Mouse (Mus musculus) MEL (cell line): ENCODE data around the gene Mkln1. TPM values are rescaled to one million over a fixed set of nuclear protein-coding genes. Genes with fewer than 3 reads are reported as not detected.

Experiments
- DNase-seq: peaks from one replicate; pipeline ENCODE4 v3.0.0; 2011; ENCODE audit warnings: low read depth, low spot score
- H3K27ac ChIP-seq: 2 replicates; pipeline ENCODE4 v1.5.1; 2012; ENCODE audit warnings: low read depth, mild to moderate bottlenecking, control low read depth, low read length, moderate library complexity; ENCODE audit not compliant: control insufficient read depth
- H3K27me3 ChIP-seq, 2 experiments: fragments of 150-350 bp in 1 of 2; sonication (generic) in 1 of 2; 2 replicates each; pipeline ENCODE4 v1.6.1; 2012; ENCODE audit warnings: low read length in 2 of 2, mild to moderate bottlenecking in 2 of 2, improper control_type of control experiment in 1 of 2, moderate library complexity in 1 of 2; ENCODE audit not compliant: insufficient read depth in 2 of 2, control insufficient read depth in 1 of 2
- H3K36me3 ChIP-seq, 2 experiments: 2 replicates each; pipeline ENCODE4 v1.6.1; 2012 to 2014; ENCODE audit warnings: low read length in 2 of 2, improper control_type of control experiment in 1 of 2, inconsistent platforms in 1 of 2, mild to moderate bottlenecking in 1 of 2; ENCODE audit not compliant: insufficient read depth in 2 of 2, control insufficient read depth in 1 of 2
- H3K4me1 ChIP-seq, 2 experiments: fragments of 150-350 bp in 1 of 2; sonication (generic) in 1 of 2; 2 replicates each; pipeline ENCODE4 v1.6.1; 2012; ENCODE audit warnings: low read length in 2 of 2, improper control_type of control experiment in 1 of 2, mild to moderate bottlenecking in 1 of 2; ENCODE audit not compliant: insufficient read depth in 2 of 2, control insufficient read depth in 1 of 2
- H3K4me3 ChIP-seq, 2 experiments: fragments of 150-350 bp in 1 of 2; sonication (generic) in 1 of 2; 2 replicates each; pipeline ENCODE4 v1.5.1; 2012; ENCODE audit warnings: low read depth in 2 of 2, low read length in 2 of 2, mild to moderate bottlenecking in 2 of 2, moderate library complexity in 2 of 2, control low read depth in 1 of 2, improper control_type of control experiment in 1 of 2; ENCODE audit not compliant: control insufficient read depth in 1 of 2, insufficient read depth in 1 of 2
- H3K79me2 ChIP-seq: 2 replicates; pipeline ENCODE4 v1.6.1; 2012; ENCODE audit warnings: mild to moderate bottlenecking, low read length, moderate library complexity; ENCODE audit not compliant: control insufficient read depth, poor library complexity, insufficient read depth
- H3K9ac ChIP-seq: 2 replicates; pipeline ENCODE4 v1.6.1; 2012; ENCODE audit warnings: low read depth, mild to moderate bottlenecking, control low read depth, low read length, moderate library complexity; ENCODE audit not compliant: control insufficient read depth, poor library complexity, severe bottlenecking
- H3K9me3 ChIP-seq: fragments of 150-350 bp; sonication (generic); replicated peaks from 2 replicates; pipeline ENCODE4 v1.6.1; 2012; ENCODE audit warnings: mild to moderate bottlenecking, low read length, improper control_type of control experiment, moderate library complexity; ENCODE audit not compliant: insufficient read depth
- BHLHE40 ChIP-seq: IDR thresholded peaks from 2 replicates; pipeline ENCODE4 v1.6.1; 2012; ENCODE audit warnings: low read depth, mild to moderate bottlenecking, inconsistent platforms, low read length, improper control_type of control experiment, borderline replicate concordance
- CHD2 ChIP-seq: IDR thresholded peaks from 2 replicates; pipeline ENCODE4 v1.6.1; 2011; ENCODE audit warnings: low read length, improper control_type of control experiment
- CTCF ChIP-seq, 3 experiments: IDR thresholded peaks in 2 of 3; conservative IDR thresholded peaks in 1 of 3; 2 replicates each; pipeline ENCODE4 v1.5.1; 2011 to 2012; ENCODE audit warnings: low read length in 3 of 3, low read depth in 2 of 3, mild to moderate bottlenecking in 2 of 3, improper control_type of control experiment in 1 of 3, inconsistent platforms in 1 of 3, mixed read lengths in 1 of 3, moderate library complexity in 1 of 3; ENCODE audit not compliant: control insufficient read depth in 1 of 3, insufficient read depth in 1 of 3, poor library complexity in 1 of 3, severe bottlenecking in 1 of 3
- E2F4 ChIP-seq: IDR thresholded peaks from 2 replicates; pipeline ENCODE4 v1.6.1; 2011; ENCODE audit warnings: low read depth, low read length, improper control_type of control experiment, borderline replicate concordance
- ELF1 ChIP-seq: IDR thresholded peaks from 2 replicates; pipeline ENCODE4 v1.6.1; 2014; ENCODE audit warnings: low read depth, mild to moderate bottlenecking, inconsistent platforms, low read length, improper control_type of control experiment, moderate library complexity
- ETS1 ChIP-seq: IDR thresholded peaks from 2 replicates; pipeline ENCODE4 v1.6.1; 2012; ENCODE audit warnings: low read depth, mild to moderate bottlenecking, inconsistent platforms, low read length, improper control_type of control experiment, moderate library complexity
- GABPA ChIP-seq: IDR thresholded peaks from 2 replicates; pipeline ENCODE4 v1.6.1; 2012; ENCODE audit warnings: low read depth, mild to moderate bottlenecking, inconsistent platforms, low read length, improper control_type of control experiment, moderate library complexity
- KAT2A ChIP-seq: conservative IDR thresholded peaks from 2 replicates; pipeline ENCODE4 v1.6.1; 2012; ENCODE audit warnings: low read depth, low read length, improper control_type of control experiment, inconsistent platforms
- MAFK ChIP-seq: IDR thresholded peaks from 2 replicates; pipeline ENCODE4 v1.6.1; 2011; ENCODE audit warnings: low read depth, mild to moderate bottlenecking, low read length, improper control_type of control experiment, borderline replicate concordance
- MAX ChIP-seq: IDR thresholded peaks from 2 replicates; pipeline ENCODE4 v1.6.1; 2011; ENCODE audit warnings: low read length, improper control_type of control experiment
- MEF2A ChIP-seq: IDR thresholded peaks from 2 replicates; pipeline ENCODE4 v1.6.1; 2014; ENCODE audit warnings: low read depth, mild to moderate bottlenecking, inconsistent platforms, low read length, improper control_type of control experiment; ENCODE audit not compliant: poor library complexity, insufficient replicate concordance, severe bottlenecking; ENCODE audit errors: extremely low read depth
- MXI1 ChIP-seq: IDR thresholded peaks from 2 replicates; pipeline ENCODE4 v1.6.1; 2011; ENCODE audit warnings: mild to moderate bottlenecking, low read depth, low read length, improper control_type of control experiment
- MYB ChIP-seq: IDR thresholded peaks from 2 replicates; pipeline ENCODE4 v1.6.1; 2011; ENCODE audit warnings: mild to moderate bottlenecking, low read depth, low read length, improper control_type of control experiment
- NRF1 ChIP-seq: IDR thresholded peaks from 2 replicates; pipeline ENCODE4 v1.6.1; 2014; ENCODE audit warnings: low read depth, mild to moderate bottlenecking, inconsistent platforms, low read length, improper control_type of control experiment, moderate library complexity; ENCODE audit not compliant: poor library complexity, insufficient read depth, severe bottlenecking
- POLR2A ChIP-seq, 2 experiments: IDR thresholded peaks; 2 replicates each; pipeline ENCODE4 v1.6.1; 2011 to 2012; ENCODE audit warnings: low read length in 2 of 2, mild to moderate bottlenecking in 2 of 2, control low read depth in 1 of 2, improper control_type of control experiment in 1 of 2, low read depth in 1 of 2, moderate library complexity in 1 of 2; ENCODE audit not compliant: control insufficient read depth in 1 of 2, insufficient read depth in 1 of 2, poor library complexity in 1 of 2
- POLR2AphosphoS2 ChIP-seq: IDR thresholded peaks from 2 replicates; pipeline ENCODE4 v1.6.1; 2011; ENCODE audit warnings: low read length, improper control_type of control experiment
- POLR2AphosphoS5 ChIP-seq: IDR thresholded peaks from 2 replicates; pipeline ENCODE4 v1.6.1; 2012; ENCODE audit warnings: low read depth, borderline replicate concordance, mild to moderate bottlenecking, inconsistent platforms, low read length, moderate library complexity, mixed read lengths
- RAD21 ChIP-seq: IDR thresholded peaks from 2 replicates; pipeline ENCODE4 v1.6.1; 2011; ENCODE audit warnings: mild to moderate bottlenecking, low read depth, low read length, improper control_type of control experiment
- RCOR1 ChIP-seq: IDR thresholded peaks from 2 replicates; pipeline ENCODE4 v1.6.1; 2012; ENCODE audit warnings: low read depth, mild to moderate bottlenecking, inconsistent platforms, low read length, improper control_type of control experiment
- TBP ChIP-seq: IDR thresholded peaks from 2 replicates; pipeline ENCODE4 v1.8.0; 2011; ENCODE audit warnings: low read depth, low read length, improper control_type of control experiment
- TCF12 ChIP-seq: IDR thresholded peaks from 2 replicates; pipeline ENCODE4 v1.6.1; 2014; ENCODE audit warnings: low read depth, mild to moderate bottlenecking, inconsistent platforms, low read length, improper control_type of control experiment, moderate library complexity
- ZKSCAN1 ChIP-seq: IDR thresholded peaks from 2 replicates; pipeline ENCODE4 v1.6.1; 2012; ENCODE audit warnings: low read depth, mild to moderate bottlenecking, inconsistent platforms, low read length, improper control_type of control experiment, moderate library complexity
- ZMIZ1 ChIP-seq: IDR thresholded peaks from 2 replicates; pipeline ENCODE4 v1.6.1; 2012; ENCODE audit warnings: low read depth, mild to moderate bottlenecking, inconsistent platforms, low read length, improper control_type of control experiment, moderate library complexity
- ZNF384 ChIP-seq: IDR thresholded peaks from 2 replicates; pipeline ENCODE4 v1.6.1; 2012; ENCODE audit warnings: low read depth, mild to moderate bottlenecking, inconsistent platforms, low read length, improper control_type of control experiment
- polyA plus RNA-seq, 2 experiments: library from polyadenylated mRNA; stranded (reverse) in 1 of 2; unstranded in 1 of 2; fragments of >175 nt in 1 of 2; fragments of >200 nt in 1 of 2; gene quantifications; 2 replicates each; pipeline versions ENCODE4 v1.2.1 to v1.2.4; 2012; ENCODE audit warnings: low replicate concordance in 2 of 2, low read depth in 1 of 2; ENCODE audit not compliant: insufficient read length in 2 of 2, insufficient read depth in 1 of 2, missing spikeins in 1 of 2
- total RNA-seq: library from RNA; depleted of rRNA; stranded (reverse); fragments of 300-350 nt; gene quantifications from 2 replicates; pipeline ENCODE4 v1.2.3, GENCODE M21; 2012

The Mkln1 gene
- total and polyA plus RNA-seq, 3 experiments: 115 to 187 (median 135) TPM

DNA sequence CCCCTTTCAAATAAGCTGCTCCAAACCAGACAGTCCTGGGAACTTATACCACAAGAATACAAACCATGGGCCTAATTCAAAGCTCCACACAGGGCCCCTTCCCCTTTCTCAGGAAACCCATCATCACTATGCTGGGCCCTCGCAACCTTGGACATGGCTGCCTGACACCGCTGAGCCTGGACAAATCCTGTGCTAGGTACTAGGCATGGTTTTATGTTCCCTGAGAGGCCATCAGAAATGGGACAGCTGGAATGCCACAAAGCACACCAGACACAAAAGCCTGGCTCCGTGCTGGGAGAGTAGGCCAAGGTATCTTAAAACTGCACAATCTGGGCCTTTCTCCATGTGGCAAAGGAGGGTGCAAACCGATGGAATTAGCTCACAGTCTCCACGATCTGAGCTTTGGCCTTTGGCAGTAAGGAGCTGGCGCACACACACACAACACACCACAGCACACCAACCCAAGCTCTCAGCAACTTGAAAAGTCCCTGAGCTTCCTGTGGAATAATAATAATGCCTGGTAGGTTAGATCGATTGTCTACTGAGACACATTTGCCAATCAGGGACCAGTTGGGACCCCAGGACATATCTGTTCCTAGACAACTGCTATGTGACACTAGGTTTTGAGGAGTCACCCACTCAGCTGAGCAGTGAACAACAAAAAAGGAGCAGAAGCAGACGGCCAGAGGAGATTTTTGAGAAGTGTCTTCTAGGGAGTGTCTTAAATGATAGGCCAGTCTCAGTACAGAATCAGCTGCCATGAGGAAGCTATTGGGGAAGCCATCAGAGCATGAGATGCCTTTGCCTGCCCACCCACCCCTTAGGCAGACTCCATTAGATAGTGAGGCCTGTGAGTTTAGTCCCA is 123.2 kb downstream of the Mkln1 start:
- peaks cover 8 to 32% of the 10 kb centered on the region in 2 experiments for H3K4me1 ChIP-seq
- H3K9me3 ChIP-seq: no peaks in the 10 kb centered on the region
- H3K27ac ChIP-seq: no peak overlapping the region
- H3K4me3 ChIP-seq: no peak overlapping the region
- H3K27me3 ChIP-seq: no peaks in the 10 kb centered on the region
- no peak for TF ChIP-seq CHD2
- TF ChIP-seq POLR2AphosphoS5: no peak
- no peak for TF ChIP-seq GABPA
- no peak for TF ChIP-seq ETS1
- TF ChIP-seq BHLHE40: no peak
- no peak for TF ChIP-seq MAX
- no peak for TF ChIP-seq MYB
- no peak for TF ChIP-seq E2F4
- no peak for TF ChIP-seq KAT2A
- TF ChIP-seq RAD21: no peak
- TF ChIP-seq RCOR1: no peak
- TF ChIP-seq MXI1: no peak
- no peak for TF ChIP-seq ZKSCAN1
- no peak for TF ChIP-seq TBP
- no peak for TF ChIP-seq ZNF384
- TF ChIP-seq MEF2A: no peak
- TF ChIP-seq NRF1: no peak
- TF ChIP-seq POLR2AphosphoS2: no peak
- TF ChIP-seq TCF12: no peak
- no peak for TF ChIP-seq POLR2A (IDR thresholded peaks at IDR 0.05; ENCODE audit: control insufficient read depth in 1 of 2, insufficient read depth in 1 of 2, low read depth in 1 of 2, low read length in 2 of 2, poor library complexity in 1 of 2)
- H3K9ac ChIP-seq: no peak overlapping the region
- H3K36me3 ChIP-seq: peaks cover 0 to 22% of the 10 kb centered on the region in 2 experiments; a peak in 2 of 4 replicates
- no peaks in the 10 kb centered on the region for H3K79me2 ChIP-seq
- no peak for DNase-seq

DNA sequence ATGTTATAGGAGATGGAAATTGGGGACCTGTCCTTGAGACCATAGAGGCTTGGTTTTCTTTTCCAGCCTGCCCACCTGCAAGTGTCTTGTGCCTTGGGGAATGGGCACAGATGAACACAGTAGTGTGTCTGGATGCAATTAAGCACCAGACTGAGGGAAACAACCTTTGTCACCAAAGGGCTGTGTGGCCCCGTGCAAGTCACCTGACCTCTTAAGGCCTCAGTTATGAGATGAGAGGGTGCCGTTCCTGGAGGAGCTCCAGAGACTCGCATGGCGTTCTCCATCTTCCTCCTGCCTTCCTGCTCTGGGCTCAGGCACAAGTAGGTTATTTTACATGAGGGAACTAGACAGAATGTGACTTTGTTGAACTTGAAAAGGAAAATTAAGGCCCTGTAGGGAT is 123.9 kb downstream of the Mkln1 start:
- no peaks in the 10 kb centered on the region for H3K79me2 ChIP-seq
- H3K9me3 ChIP-seq: no peaks in the 10 kb centered on the region
- no peak for TF ChIP-seq CTCF (IDR thresholded peaks at IDR 0.05 in 2 of 3, conservative IDR thresholded peaks at IDR 0.05 in 1 of 3; ENCODE audit: control insufficient read depth in 1 of 3, insufficient read depth in 1 of 3, low read depth in 2 of 3, low read length in 3 of 3, poor library complexity in 1 of 3, severe bottlenecking in 1 of 3)
- no peak for TF ChIP-seq MAFK
- TF ChIP-seq RAD21: no peak
- TF ChIP-seq POLR2AphosphoS2: no peak
- TF ChIP-seq TBP: no peak
- no peak for TF ChIP-seq MAX
- TF ChIP-seq POLR2A (IDR thresholded peaks at IDR 0.05; ENCODE audit: control insufficient read depth in 1 of 2, insufficient read depth in 1 of 2, low read depth in 1 of 2, low read length in 2 of 2, poor library complexity in 1 of 2): no peak
- no peak for TF ChIP-seq POLR2AphosphoS5
- TF ChIP-seq ELF1: no peak
- TF ChIP-seq ZMIZ1: no peak
- TF ChIP-seq, all 39 proteins: peak for 0
- Histone ChIP-seq H3K4me1 (peaks cover 6 to 24% of the 10 kb centered on the region in 2 experiments), H3K36me3 (peaks cover 0 to 18% of the 10 kb centered on the region in 2 experiments; a peak in 2 of 4 replicates), H3K27me3 (no peaks in the 10 kb centered on the region), H3K27ac (no peak overlapping the region), H3K9ac (no peak overlapping the region), H3K4me3 (no peak overlapping the region)
- no peak for DNase-seq
